Mouse (Mus musculus) cerebellum, adult 2 months (tissue): ENCODE results near the gene Erbin. TPM values are rescaled to one million over a fixed set of nuclear protein-coding genes. Genes with fewer than 3 reads are reported as not detected.
A peak's percentile ranks its signal among the peaks of the same experiment; 100 is the strongest.

Experiments
- DNase-seq, 2 experiments: peaks; one replicate each; pipeline ENCODE4 v3.0.0; 2021
- H3K27ac ChIP-seq: fragments of 200-500 bp; 2 replicates; pipeline ENCODE4 v1.5.1; 2012; ENCODE audit warnings: low read length, control low read depth, inconsistent platforms; ENCODE audit not compliant: insufficient read depth
- H3K27me3 ChIP-seq: fragments of 200-500 bp; 2 replicates; pipeline ENCODE4 v1.6.1; 2012; ENCODE audit warnings: inconsistent platforms, mild to moderate bottlenecking, low read length, moderate library complexity; ENCODE audit not compliant: control insufficient read depth, insufficient read depth
- H3K4me1 ChIP-seq: fragments of 200-500 bp; 2 replicates; pipeline ENCODE4 v1.6.1; 2011; ENCODE audit warnings: low read length; ENCODE audit not compliant: control insufficient read depth, insufficient read depth
- H3K4me3 ChIP-seq: fragments of 200-500 bp; replicated peaks from 2 replicates; pipeline ENCODE3; 2011; ENCODE audit warnings: mild to moderate bottlenecking, low read depth, low read length, control low read depth; ENCODE audit not compliant: insufficient read depth
- CTCF ChIP-seq: fragments of 200-500 bp; IDR thresholded peaks from 2 replicates; pipeline ENCODE4 v1.5.1; 2011; ENCODE audit warnings: low read depth, mild to moderate bottlenecking, control low read depth, low read length, moderate library complexity, borderline replicate concordance; ENCODE audit not compliant: insufficient read depth
- POLR2A ChIP-seq: fragments of 200-500 bp; IDR thresholded peaks from 2 replicates; pipeline ENCODE4 v1.6.1; 2011; ENCODE audit warnings: low read length, control low read depth, borderline replicate concordance; ENCODE audit not compliant: insufficient read depth
- WGBS: fragments of 180-500 bp; shearing (Covaris S2); methylation state at CpG from one replicate; pipeline ENCODE4 v1.1.7; 2018; 5-methylcytosine and 5-hydroxymethylcytosine counted together
- polyA plus RNA-seq: library from polyadenylated mRNA; depleted of rRNA; stranded (reverse); fragments of >200 nt; gene quantifications from 2 replicates; pipeline ENCODE4 v1.2.3, GENCODE M21; 2012

Gene Erbin
- polyA plus RNA-seq, 1 experiment, result 28.0 TPM

GRCm38 (mm10) chr13:103920933-103921830, 868 bp upstream of the Erbin start:
- H3K27me3 ChIP-seq, result peaks cover 9% of the 10 kb centered on the region; the same call in 1 of the 2 replicates
- peak overlapping the region; percentile 60 for H3K4me3 ChIP-seq
- TF ChIP-seq CTCF, result no peak
- TF ChIP-seq POLR2A, result no peak
- peak overlapping the region; percentile 80; the same call in 1 of the 2 replicates for H3K27ac ChIP-seq
- 1% methylated on average over 110 of the region's 125 CpGs for WGBS
- no peaks in the 10 kb centered on the region for H3K4me1 ChIP-seq
- peak; percentile 63 to 64 for DNase-seq

- Histone ChIP-seq H3K4me3 (peak overlapping the region; percentile 60), H3K4me1 (no peaks in the 10 kb centered on the region), H3K27me3 (peaks cover 9% of the 10 kb centered on the region; the same call in 1 of the 2 replicates), H3K27ac (peak overlapping the region; percentile 49; the same call in 1 of the 2 replicates)
- no peak for TF ChIP-seq POLR2A
- TF ChIP-seq CTCF, result no peak
- WGBS, result 1% methylated on average over 20 of the region's 20 CpGs
- peak in 1 of 2 experiments; percentile 5 for DNase-seq
These were observed 406 bp downstream of the Erbin start for GRCm38 (mm10) chr13:103919956-103920260.

GRCm38 (mm10) chr13:103919234-103919955, 919 bp downstream of the Erbin start:
- Histone ChIP-seq H3K27me3 (peaks cover 9% of the 10 kb centered on the region; the same call in 1 of the 2 replicates), H3K27ac (peak overlapping the region; percentile 49; the same call in 1 of the 2 replicates), H3K4me1 (no peaks in the 10 kb centered on the region), H3K4me3 (peak overlapping the region; percentile 38)
- WGBS, result 4% methylated on average over 32 of the region's 32 CpGs
- DNase-seq, result peak; percentile 23 to 34
- TF ChIP-seq CTCF, result no peak
- no peak for TF ChIP-seq POLR2A

- Histone ChIP-seq H3K4me3 (no peak overlapping the region), H3K27me3 (peaks cover 9% of the 10 kb centered on the region; the same call in 1 of the 2 replicates), H3K4me1 (no peaks in the 10 kb centered on the region), H3K27ac (no peak overlapping the region)
- no peak for DNase-seq
- no peak for TF ChIP-seq CTCF
- no peak for TF ChIP-seq POLR2A
- 76% methylated on average over 3 of the region's 3 CpGs for WGBS
These were observed 1.9 kb downstream of the Erbin start for GRCm38 (mm10) chr13:103918432-103918831.

- Histone ChIP-seq H3K27ac (no peak overlapping the region), H3K4me3 (no peak overlapping the region), H3K4me1 (no peaks in the 10 kb centered on the region), H3K27me3 (no peaks in the 10 kb centered on the region; the same call in 1 of the 2 replicates)
- no peak for DNase-seq
- 85% methylated on average over 4 of the region's 4 CpGs for WGBS
- TF ChIP-seq POLR2A, result no peak
- no peak for TF ChIP-seq CTCF
These were observed 6.1 kb downstream of the Erbin start for GRCm38 (mm10) chr13:103914114-103914736.

GRCm38 (mm10) chr13:103912351-103912750, 8.0 kb downstream of the Erbin start:
- H3K4me3 ChIP-seq, result no peak overlapping the region
- no peaks in the 10 kb centered on the region for H3K27me3 ChIP-seq
- WGBS, result 78% methylated on average over 3 of the region's 3 CpGs
- TF ChIP-seq POLR2A, result no peak
- H3K4me1 ChIP-seq, result no peaks in the 10 kb centered on the region
- no peak for DNase-seq
- H3K27ac ChIP-seq, result no peak overlapping the region

- no peak overlapping the region for H3K27ac ChIP-seq
- no peaks in the 10 kb centered on the region for H3K27me3 ChIP-seq
- no peak for DNase-seq
- TF ChIP-seq CTCF (no peak), POLR2A (no peak)
- H3K4me1 ChIP-seq, result no peaks in the 10 kb centered on the region
- 98% methylated on average over 1 of the region's 1 CpGs for WGBS
- no peak overlapping the region for H3K4me3 ChIP-seq
These were observed 9.7 kb downstream of the Erbin start for GRCm38 (mm10) chr13:103910598-103910997.
